Mouse (Mus musculus) kidney, postnatal 0 days (tissue): ENCODE data around the gene Usp9x. TPM values are rescaled to one million over a fixed set of nuclear protein-coding genes. Genes with fewer than 3 reads are reported as not detected.

Source experiments
- ATAC-seq: fragments of 200-750 bp; cut with Nextera tagmentation; replicated peaks from 2 replicates; pipeline ENCODE4 v1.8.0; 2017; ENCODE audit warnings: low read depth, moderate number of reproducible peaks, moderate TSS enrichment, moderate library complexity; ENCODE audit not compliant: low FRiP score
- DNase-seq: peaks from one replicate; pipeline ENCODE4 v3.0.0-alpha.2; 2016; ENCODE audit warnings: low spot score
- H3K27ac ChIP-seq: fragments of 300-500 bp; sonication (generic); 2 replicates; pipeline ENCODE4 v1.5.1; 2014; ENCODE audit warnings: mild to moderate bottlenecking
- H3K27me3 ChIP-seq: fragments of 300-500 bp; sonication (generic); 2 replicates; pipeline ENCODE4 v1.6.1; 2014; ENCODE audit warnings: low read length, mixed read lengths; ENCODE audit not compliant: insufficient read depth
- H3K36me3 ChIP-seq: fragments of 300-500 bp; sonication (generic); 2 replicates; pipeline ENCODE4 v1.6.1; 2014; ENCODE audit warnings: low read length, mixed read lengths; ENCODE audit not compliant: insufficient read depth
- H3K4me1 ChIP-seq: fragments of 300-500 bp; sonication (generic); replicated peaks from 2 replicates; pipeline ENCODE4 v1.6.1; 2014; ENCODE audit warnings: antibody characterized with exemption, low read length, mixed read lengths; ENCODE audit not compliant: insufficient read depth
- H3K4me2 ChIP-seq: fragments of 300-500 bp; sonication (generic); 2 replicates; pipeline ENCODE4 v1.6.1; 2014; ENCODE audit warnings: mild to moderate bottlenecking, low read length, moderate library complexity, mixed read lengths
- H3K4me3 ChIP-seq: fragments of 300-500 bp; sonication (generic); replicated peaks from 2 replicates; pipeline ENCODE4 v1.5.1; 2014; ENCODE audit warnings: low read depth, low read length
- H3K9ac ChIP-seq: fragments of 300-500 bp; sonication (generic); 2 replicates; pipeline ENCODE4 v1.6.1; 2014; ENCODE audit warnings: low read depth, low read length
- H3K9me3 ChIP-seq: fragments of 300-500 bp; sonication (generic); replicated peaks from 2 replicates; pipeline ENCODE4 v1.6.1; 2016; ENCODE audit warnings: low read length, inconsistent platforms, mixed read lengths
- CTCF ChIP-seq: IDR thresholded peaks from 2 replicates; pipeline ENCODE4 v1.5.1; 2016; ENCODE audit warnings: antibody characterized with exemption, low read depth, mild to moderate bottlenecking, moderate library complexity
- WGBS: fragments of 180-500 bp; shearing (Covaris S2); extraction: QIAGEN DNeasy Blood & Tissue Kit; methylation state at CpG from one replicate; pipeline ENCODE4 v1.1.7; 2014; 5-methylcytosine and 5-hydroxymethylcytosine counted together
- polyA plus RNA-seq: library from polyadenylated mRNA; unstranded; fragments of >200 nt; fragmentation: Nextera tagmentation; extraction: Ambion mirVana; gene quantifications from 2 replicates; pipeline ENCODE4 v1.2.1, GENCODE M21; 2015

Gene Usp9x
- polyA plus RNA-seq, 1 experiment from 2014 or later, result 23.8 TPM

- Histone ChIP-seq H3K4me2 (peak overlapping the region; percentile 43), H3K4me1 (no peaks in the 10 kb centered on the region), H3K27me3 (no peaks in the 10 kb centered on the region), H3K9ac (no peak overlapping the region), H3K4me3 (0 out of 2 replicates have a peak overlapping the region, but pooled peaks have one; percentile 9), H3K36me3 (no peaks in the 10 kb centered on the region), H3K9me3 (no peaks in the 10 kb centered on the region), H3K27ac (peak overlapping the region; percentile 20; the same call in 1 of the 2 replicates)
- no peak for ATAC-seq
- DNase-seq, result peak; percentile 55
- no peak for TF ChIP-seq CTCF
- 25% methylated on average over 14 of the region's 14 CpGs for WGBS
Measured at GRCm38 (mm10) chrX:13047631-13048345, 23.5 kb upstream of the Usp9x start.

- Histone ChIP-seq H3K9me3 (no peaks in the 10 kb centered on the region), H3K4me2 (no peak overlapping the region), H3K27me3 (no peaks in the 10 kb centered on the region), H3K27ac (no peak overlapping the region), H3K4me1 (no peaks in the 10 kb centered on the region), H3K36me3 (no peaks in the 10 kb centered on the region), H3K9ac (no peak overlapping the region), H3K4me3 (no peak overlapping the region)
- 87% methylated on average over 1 of the region's 1 CpGs for WGBS
- no peak for DNase-seq
- TF ChIP-seq CTCF, result no peak
- no peak for ATAC-seq
Measured at GRCm38 (mm10) chrX:13054612-13055011, 16.7 kb upstream of the Usp9x start.

GRCm38 (mm10) chrX:13061961-13062360 is 9.3 kb upstream of the Usp9x start:
- Histone ChIP-seq H3K9me3 (no peaks in the 10 kb centered on the region), H3K27me3 (no peaks in the 10 kb centered on the region), H3K4me1 (no peaks in the 10 kb centered on the region), H3K4me3 (no peak overlapping the region), H3K36me3 (no peaks in the 10 kb centered on the region), H3K27ac (no peak overlapping the region), H3K9ac (no peak overlapping the region), H3K4me2 (no peak overlapping the region)
- WGBS, result 48% methylated on average over 3 of the region's 3 CpGs
- no peak for TF ChIP-seq CTCF
- DNase-seq, result no peak
- no peak for ATAC-seq

- Histone ChIP-seq H3K4me3 (no peak overlapping the region), H3K27ac (no peak overlapping the region), H3K9ac (no peak overlapping the region), H3K27me3 (no peaks in the 10 kb centered on the region), H3K4me2 (no peak overlapping the region), H3K9me3 (no peaks in the 10 kb centered on the region), H3K36me3 (no peaks in the 10 kb centered on the region), H3K4me1 (no peaks in the 10 kb centered on the region)
- WGBS, result 59% methylated on average over 7 of the region's 9 CpGs
- DNase-seq (peak; percentile 47), ATAC-seq (no peak)
- TF ChIP-seq CTCF, result no peak
Measured at GRCm38 (mm10) chrX:13064273-13064925, 6.9 kb upstream of the Usp9x start.

- TF ChIP-seq CTCF, result no peak
- Histone ChIP-seq H3K9ac (0 out of 2 replicates have a peak overlapping the region, but pooled peaks have one; percentile 42), H3K4me3 (peak overlapping the region; percentile 73), H3K4me2 (peak overlapping the region; percentile 48), H3K9me3 (no peaks in the 10 kb centered on the region), H3K27ac (peak overlapping the region; percentile 96), H3K27me3 (no peaks in the 10 kb centered on the region), H3K36me3 (no peaks in the 10 kb centered on the region), H3K4me1 (no peaks in the 10 kb centered on the region)
- WGBS, result 31% methylated on average over 8 of the region's 8 CpGs
- DNase-seq, result no peak
- ATAC-seq, result no peak
Measured at GRCm38 (mm10) chrX:13070206-13070572, 1.1 kb upstream of the Usp9x start.

GRCm38 (mm10) chrX:13070573-13071240 is 591 bp upstream of the Usp9x start:
- Histone ChIP-seq H3K9ac (peak overlapping the region; percentile 46), H3K9me3 (no peaks in the 10 kb centered on the region), H3K36me3 (no peaks in the 10 kb centered on the region), H3K4me2 (peak overlapping the region; percentile 48), H3K27me3 (no peaks in the 10 kb centered on the region), H3K4me1 (no peaks in the 10 kb centered on the region), H3K27ac (peak overlapping the region; percentile 96), H3K4me3 (peak overlapping the region; percentile 73)
- peak; percentile 89 for DNase-seq
- WGBS, result 32% methylated on average over 35 of the region's 35 CpGs
- TF ChIP-seq CTCF, result no peak
- ATAC-seq, result peak; percentile 86
